Mouse (Mus musculus): Measurements from ENCODE around the gene Cat.

Cat gene

DNA sequence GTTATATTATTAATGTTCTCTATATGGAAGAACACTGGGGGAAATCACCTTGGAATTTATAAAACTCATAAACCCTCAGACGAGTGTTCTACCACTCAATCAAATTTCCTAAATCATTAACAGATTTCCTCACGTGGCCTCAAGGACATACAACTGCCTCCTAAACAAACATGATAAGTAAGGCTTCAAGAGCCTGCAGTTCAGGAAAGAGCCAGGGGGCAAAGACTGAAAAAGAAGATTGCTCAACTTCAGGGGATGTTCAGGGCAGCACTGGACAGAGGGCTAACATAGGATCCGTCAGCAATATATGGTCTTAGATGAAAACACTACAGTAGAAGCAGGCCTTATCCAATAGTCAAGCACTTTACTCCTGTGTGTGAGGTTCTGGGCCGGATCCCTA, 7.5 kb downstream of the Cat start:
- in situ Hi-C loops (cut with MboI), result no loop called here

DNA sequence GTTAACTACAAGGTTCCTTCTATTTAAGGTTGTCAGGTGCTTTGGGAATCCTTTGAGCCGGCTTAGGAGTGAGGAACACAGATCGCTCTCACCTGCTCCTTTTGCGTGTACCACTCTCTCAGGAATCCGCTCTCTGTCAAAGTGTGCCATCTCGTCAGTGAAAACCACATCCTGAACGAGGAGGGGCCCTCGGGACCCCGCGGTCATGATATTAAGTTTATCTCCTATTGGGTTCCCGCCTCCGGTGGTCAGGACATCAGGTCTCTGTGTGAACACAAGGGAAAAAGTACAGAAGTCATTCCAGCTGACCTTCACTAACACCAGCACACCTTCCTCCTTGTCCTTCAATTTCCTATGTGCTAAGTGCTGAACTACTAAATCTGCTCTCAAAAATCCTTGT, 8.3 kb downstream of the Cat start:
- in situ Hi-C loops (cut with MboI), result no loop called here

DNA sequence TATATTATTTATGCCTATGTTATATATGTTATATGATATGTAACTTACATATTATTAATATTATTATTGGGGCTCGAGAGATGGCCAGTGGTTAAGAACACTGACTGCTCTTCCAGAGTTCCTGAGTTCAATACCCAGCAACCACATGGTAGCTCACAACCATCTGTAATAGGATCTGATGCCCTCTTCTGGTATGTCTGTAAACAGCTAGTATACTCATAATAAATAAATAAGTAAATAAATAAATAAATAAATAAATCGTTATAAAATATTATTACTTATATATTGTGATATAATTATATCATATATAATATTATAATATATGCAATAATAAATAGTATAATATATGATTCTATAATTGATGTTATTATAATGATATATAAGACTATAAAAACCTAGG, 8.8 kb downstream of the Cat start:
- in situ Hi-C loops (cut with MboI), result no loop called here

DNA sequence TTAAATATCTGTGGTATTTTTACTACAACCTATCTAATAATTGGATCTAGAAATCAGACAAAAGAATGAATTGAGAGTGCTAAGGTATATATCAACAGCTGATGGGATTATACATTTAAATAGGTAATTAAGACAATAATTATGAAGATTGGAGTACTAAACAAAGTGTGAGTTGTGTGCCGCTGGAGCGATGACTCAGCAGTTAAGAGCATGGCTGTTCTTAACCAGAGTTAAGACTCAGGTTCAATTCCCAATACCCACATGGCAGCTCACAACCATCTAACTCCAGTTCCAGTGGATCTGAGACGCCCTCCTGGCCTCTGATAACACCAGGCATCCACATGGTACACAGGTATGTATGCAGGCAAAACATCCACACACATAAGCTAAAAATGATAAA, 11.6 kb downstream of the Cat start:
- in situ Hi-C loops (cut with MboI), result loop anchor here (25.0 kb wide), 1 partner anchor 239 kb away; no protein-coding TSS in a partner anchor

DNA sequence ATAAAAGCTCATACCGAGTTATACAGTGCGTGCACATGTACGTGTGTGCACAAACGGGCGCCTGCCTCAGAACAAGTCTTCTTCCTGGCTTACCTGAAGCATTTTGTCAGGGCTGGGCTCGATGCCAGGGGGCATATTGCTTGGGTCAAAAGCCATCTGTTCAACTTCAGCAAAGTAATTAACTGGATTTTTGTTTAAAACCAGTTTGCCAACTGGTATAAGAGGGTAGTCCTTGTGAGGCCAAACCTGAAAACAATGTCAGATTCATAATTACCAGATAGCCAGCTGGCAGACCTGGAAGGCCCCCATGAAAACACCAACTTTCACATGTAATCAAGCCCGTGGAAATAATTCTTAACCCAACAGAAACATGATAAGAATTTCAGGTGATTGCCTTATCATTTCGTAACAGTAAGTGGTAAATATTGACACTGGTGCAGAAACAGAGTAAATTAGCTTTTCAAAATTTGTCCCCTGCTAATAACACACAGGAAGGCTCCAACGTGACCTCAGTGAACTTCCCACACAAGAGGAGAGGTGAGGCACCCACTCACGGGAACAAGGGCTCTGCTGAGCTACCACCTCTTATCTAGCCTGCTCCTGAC, 17.9 kb downstream of the Cat start:
- in situ Hi-C loops (cut with MboI), result loop anchor here (25.0 kb wide), 1 partner anchor 245 kb away; no protein-coding TSS in a partner anchor

DNA sequence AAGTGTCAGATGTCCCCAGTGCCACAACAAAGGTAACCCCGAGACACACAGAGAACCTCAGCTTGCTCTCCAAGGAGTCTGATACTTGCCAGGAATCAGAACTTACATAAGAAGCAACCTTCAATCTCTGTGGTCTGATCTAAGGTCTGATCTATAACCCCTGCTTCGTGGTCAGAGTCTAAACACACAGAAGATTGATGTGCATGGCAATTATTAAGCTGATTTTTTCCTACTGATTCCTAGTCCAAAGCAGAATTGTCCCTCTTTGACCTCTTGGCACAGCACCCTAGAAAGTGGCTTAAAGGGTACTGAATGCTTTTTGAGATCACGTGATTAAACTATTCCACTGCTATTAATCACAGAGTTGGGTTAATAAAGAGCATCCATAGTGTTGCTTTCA, 18.7 kb downstream of the Cat start:
- in situ Hi-C loops (cut with MboI), result loop anchor here (25.0 kb wide), 1 partner anchor 246 kb away; no protein-coding TSS in a partner anchor

DNA sequence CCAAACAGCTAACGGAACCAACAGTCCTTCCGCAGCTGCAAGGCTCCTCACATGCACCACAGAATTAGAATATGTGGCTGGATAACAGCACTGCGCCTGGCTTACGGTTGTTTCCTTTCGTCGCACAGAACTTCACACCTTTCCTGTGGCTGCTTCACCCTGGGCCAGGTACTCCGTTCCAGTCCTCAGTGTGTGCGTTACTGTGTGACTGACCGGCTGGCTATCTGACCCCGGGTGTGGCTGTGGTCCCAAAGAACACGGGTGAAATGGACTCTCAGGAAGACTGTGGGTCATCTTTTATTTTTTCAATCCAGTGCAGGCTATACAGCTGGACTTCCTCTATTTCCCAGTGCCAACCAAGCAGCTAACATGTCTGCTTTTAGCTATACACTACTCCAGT, 19.5 kb downstream of the Cat start:
- in situ Hi-C loops (cut with MboI), result loop anchor here (25.0 kb wide), 1 partner anchor 247 kb away; no protein-coding TSS in a partner anchor

DNA sequence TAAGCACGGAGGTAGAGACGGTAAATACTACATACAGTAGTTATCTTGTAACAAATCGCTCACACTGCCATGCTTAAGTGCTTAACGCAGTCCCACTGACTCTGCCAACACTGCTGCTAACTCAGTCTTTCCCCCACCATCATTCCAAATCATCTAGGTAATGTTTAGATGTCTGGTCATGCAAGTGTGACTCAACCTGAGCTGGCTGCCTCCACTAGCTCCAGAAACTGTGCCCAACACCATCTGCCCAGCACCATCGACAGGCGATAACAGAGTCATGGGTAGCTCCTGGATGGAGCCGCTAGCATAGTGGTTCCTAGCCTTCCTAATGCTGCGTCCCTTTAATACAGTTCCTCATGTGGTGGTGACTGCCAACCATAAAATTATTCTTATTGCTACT, 20.4 kb downstream of the Cat start:
- in situ Hi-C loops (cut with MboI), result loop anchor here (25.0 kb wide), 1 partner anchor 248 kb away; no protein-coding TSS in a partner anchor

DNA sequence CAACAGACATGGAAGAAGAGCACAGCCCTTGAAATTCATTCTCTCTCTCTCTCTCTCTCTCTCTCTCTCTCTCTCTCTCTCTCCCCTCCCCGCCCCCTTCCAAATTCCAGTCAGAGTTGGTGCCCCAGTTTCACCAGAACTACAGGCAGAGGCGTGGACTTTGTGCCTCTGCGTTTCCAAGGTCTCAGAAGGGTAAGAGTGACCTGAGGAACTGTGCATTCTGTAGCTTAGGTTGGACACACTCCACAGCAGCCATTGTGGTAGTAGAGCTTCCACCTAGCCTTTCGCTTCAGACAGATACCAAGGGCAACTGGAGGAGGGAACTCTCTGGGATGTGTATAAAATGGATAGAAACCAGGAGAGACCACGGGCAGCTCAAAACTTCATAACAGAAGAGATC, 22.2 kb downstream of the Cat start:
- in situ Hi-C loops (cut with MboI), result loop anchor here (25.0 kb wide), 1 partner anchor 250 kb away; no protein-coding TSS in a partner anchor

DNA sequence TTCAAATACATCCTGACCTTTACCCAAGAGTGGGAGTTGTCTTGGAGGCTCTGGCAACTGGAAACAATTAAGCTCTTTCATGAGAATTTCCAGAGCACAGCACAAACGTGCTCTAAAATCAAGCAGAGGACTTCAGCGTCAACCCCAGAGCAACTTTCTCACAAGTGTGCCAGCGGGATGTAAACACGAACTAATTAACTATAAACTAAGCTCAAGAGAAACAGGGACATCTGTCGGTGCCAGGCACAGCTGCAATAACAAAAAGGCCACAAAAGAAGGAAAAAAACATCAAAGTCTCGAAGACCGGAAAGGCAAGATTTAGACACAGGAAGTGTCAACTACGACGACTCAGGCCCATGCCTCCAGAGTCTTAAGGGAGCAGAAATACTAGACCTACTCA, 23.2 kb downstream of the Cat start:
- in situ Hi-C loops (cut with MboI), result loop anchor here (25.0 kb wide), 1 partner anchor 251 kb away; no protein-coding TSS in a partner anchor

DNA sequence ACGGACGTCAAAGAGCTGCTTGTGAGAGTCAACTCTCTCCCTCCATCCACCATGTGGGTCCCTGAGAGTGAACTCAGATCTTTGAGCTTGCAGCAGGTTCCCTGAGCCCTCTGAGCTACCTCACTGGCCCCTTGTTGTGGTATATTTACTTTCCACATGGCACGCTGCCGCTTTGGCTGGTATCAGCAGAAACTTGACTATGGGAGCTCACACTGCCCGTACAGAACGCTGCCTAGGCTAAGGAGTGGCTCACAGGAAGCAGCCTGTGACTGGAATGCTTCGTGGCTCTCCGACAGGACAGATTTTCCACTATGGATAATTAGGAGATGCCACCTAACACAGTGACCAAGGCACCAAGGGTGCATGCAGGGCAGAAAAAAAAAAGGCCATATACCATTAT, 23.8 kb downstream of the Cat start:
- in situ Hi-C loops (cut with MboI), result loop anchor here (25.0 kb wide), 1 partner anchor 251 kb away; no protein-coding TSS in a partner anchor

DNA sequence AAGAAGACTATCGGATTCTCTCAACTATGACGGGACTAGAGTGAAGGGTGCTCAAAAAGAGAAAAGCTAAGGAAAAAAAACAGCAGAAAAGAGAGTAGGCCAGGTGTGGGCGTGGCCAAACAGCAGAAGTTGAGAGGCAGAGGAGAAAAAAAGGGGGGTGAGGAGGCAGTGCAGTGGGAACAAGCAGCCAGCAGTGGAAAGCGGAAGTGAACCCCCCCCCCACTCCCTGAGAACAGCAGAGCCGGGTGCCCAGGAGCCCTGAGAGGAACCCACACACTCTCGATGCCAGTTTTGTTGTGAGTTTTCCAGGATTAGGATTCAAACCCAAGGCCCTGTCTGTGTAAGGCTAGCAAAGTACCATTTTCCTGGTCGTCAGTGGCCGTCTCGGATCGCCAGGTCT, 25.9 kb downstream of the Cat start:
- in situ Hi-C loops (cut with MboI), result loop anchor here (25.0 kb wide), 1 partner anchor 253 kb away; no protein-coding TSS in a partner anchor

DNA sequence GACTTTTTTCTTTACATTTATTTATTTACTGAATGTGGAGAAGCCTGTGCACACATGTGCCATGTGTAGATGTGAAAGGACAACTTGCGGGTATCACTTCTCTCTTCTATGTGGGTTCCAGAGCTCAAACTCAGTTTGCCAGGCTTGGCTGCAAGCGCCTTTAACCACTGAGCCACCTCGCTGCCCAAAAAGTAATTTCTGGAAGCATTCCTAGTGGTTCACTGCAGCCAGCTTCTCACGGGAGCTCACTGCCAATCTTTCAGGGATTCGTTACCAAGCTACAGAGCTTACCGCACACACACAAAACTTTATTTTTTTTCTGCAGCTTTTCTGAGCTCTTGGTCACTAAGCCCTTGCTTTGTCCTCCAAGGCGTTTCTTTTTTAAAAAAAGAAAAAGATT, 27.3 kb downstream of the Cat start:
- in situ Hi-C loops (cut with MboI), result loop anchor here (25.0 kb wide), 1 partner anchor 255 kb away; no protein-coding TSS in a partner anchor

DNA sequence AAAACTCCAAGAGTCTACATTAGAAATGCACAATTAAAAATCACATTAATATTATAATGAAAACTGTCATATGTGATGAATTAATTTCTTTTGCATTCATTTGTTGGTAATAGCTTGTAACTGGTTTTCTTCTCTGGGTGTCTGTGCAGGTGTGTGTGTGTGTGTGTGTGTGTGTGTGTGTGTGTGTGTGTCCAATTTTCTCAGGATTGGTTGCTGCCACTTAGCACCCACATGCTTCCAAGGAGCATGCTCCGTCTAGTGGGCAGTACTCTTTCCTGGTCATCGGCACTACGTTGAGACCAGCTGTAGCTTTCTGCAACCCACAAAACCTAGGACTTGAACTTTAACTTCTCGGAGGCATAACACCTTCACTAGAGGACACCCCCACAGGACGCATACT, 27.9 kb downstream of the Cat start:
- in situ Hi-C loops (cut with MboI), result loop anchor here (25.0 kb wide), 1 partner anchor 255 kb away; no protein-coding TSS in a partner anchor

DNA sequence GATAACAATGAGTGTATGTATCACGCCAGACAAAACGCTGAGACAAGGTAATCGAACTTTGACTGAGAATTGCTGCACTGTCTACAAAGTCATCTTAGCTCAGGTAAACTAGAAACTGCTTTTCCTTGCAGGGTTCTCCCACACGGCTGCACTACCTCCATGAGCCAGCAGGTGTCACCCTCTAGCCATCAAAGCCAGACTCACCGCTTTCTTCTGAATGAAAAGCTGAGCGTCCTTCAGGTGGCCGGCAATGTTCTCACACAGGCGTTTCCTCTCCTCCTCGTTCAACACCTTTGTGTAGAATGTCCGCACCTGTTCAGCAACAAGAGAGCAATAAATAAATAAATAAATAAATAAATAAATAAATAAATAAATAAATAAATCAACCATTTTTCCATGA, 28.3 kb downstream of the Cat start:
- in situ Hi-C loops (cut with MboI), result loop anchor here (25.0 kb wide), 1 partner anchor 256 kb away; no protein-coding TSS in a partner anchor

DNA sequence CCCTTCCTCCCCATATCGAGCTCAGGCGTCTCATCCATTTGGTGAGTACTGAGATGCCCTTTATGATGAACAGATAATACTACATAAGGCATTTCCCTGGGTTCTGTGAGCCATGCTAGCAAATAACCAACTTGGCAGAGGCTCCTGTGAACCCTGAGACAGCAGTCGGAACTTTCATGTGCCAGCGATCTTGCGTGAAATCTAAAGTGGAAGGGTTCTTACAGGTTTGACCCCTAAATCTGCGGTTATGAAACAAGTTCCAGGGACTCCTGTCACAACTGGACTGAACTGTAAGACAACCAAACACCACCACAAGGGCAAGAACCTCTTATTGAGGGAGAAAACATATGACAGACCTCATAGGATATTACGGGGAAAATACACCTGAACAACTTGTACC, 29.2 kb downstream of the Cat start:
- in situ Hi-C loops (cut with MboI), result loop anchor here (25.0 kb wide), 1 partner anchor 257 kb away; no protein-coding TSS in a partner anchor

DNA sequence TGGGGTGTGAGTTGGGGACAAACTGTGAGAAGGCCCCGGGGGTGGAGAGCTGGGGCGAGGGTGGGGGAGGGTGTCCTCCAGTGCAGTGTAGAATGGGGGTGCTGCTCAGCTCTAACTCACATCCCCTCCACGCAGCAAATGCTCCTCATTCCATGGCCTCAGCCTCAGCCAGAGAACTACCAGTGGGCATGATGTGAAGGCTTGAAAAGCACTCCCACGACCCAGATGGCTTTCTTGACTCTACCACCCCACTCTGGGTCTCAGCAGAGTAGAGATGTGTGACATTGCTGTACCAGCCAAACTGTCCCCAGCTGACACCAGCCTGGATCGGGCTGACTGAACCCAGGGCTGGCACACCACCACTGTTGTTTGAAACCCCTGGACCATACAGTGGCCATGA, 32.4 kb downstream of the Cat start:
- in situ Hi-C loops (cut with MboI), result loop anchor here (25.0 kb wide), 1 partner anchor 260 kb away; no protein-coding TSS in a partner anchor

DNA sequence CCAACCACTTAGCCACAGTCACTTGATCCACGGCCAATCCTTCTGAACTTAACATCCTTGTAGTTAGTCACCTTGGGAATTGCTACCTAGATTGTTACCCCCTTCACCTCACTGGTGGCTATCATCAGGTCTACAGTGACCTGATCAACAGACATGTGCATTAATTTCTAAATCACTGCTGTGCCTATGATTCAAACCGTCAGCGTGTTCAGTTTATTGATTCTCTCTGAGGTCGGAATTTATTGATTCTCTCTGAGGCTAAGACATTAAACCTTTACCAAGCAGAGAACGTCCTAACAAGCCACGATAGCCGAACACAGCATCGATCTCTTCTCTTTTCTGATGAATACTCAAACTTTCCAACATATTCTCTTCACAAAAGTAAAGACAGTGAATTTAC, 34.7 kb downstream of the Cat start:
- in situ Hi-C loops (cut with MboI), result loop anchor here (25.0 kb wide), 1 partner anchor 262 kb away; no protein-coding TSS in a partner anchor

DNA sequence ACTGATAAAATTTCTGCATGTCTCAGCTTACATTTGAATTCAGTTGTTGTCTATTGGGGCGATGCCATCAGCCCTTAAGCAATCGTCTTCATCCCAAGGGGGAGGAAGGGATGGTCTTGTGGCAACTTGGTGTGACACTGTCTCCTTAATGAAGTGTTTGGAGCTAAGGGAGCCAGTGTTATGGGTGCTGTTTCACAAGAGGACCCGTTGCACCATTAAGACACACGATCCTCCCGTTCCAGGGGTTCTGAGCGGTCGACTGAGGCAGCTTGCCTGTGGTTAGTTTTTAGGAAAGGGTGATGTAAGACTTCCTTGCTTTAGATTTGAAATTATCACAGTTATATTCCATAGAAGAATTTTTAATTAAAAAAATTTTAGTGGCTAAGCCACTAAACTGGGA, 35.1 kb downstream of the Cat start:
- in situ Hi-C loops (cut with MboI), result loop anchor here (5.0 to 25.0 kb wide), 2 partner anchors 97 to 262 kb away; no protein-coding TSS in a partner anchor

DNA sequence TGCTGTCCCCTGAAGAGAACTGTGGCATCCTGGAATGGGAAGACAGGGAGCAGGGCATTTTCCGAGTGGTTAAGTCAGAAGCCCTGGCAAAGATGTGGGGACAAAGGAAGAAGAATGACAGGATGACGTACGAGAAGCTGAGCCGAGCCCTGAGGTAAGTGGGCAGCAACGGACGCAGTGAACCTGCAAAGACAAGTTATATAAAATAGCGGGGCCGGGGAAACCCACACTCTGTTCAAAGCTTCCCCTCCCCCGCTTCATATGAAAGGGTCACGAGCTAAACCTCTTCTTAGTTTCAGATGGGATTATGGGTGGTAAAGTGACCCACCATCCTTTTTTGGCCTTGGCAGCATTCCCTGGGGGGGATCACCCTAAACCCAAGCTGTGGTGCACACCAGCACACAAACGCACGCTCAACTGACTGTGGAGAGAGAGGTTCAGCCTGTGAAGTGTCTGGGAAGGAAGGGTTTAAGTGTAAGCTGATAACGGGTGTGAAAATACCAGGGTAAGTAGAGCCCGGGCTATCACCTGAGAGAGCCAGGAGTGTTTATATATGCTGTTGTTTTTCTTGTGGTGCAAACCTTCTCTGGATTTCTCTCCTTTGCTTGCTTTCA, 35.9 kb downstream of the Cat start:
- in situ Hi-C loops (cut with MboI), result loop anchor here (5.0 kb wide), 1 partner anchor 98 kb away; no protein-coding TSS in a partner anchor

DNA sequence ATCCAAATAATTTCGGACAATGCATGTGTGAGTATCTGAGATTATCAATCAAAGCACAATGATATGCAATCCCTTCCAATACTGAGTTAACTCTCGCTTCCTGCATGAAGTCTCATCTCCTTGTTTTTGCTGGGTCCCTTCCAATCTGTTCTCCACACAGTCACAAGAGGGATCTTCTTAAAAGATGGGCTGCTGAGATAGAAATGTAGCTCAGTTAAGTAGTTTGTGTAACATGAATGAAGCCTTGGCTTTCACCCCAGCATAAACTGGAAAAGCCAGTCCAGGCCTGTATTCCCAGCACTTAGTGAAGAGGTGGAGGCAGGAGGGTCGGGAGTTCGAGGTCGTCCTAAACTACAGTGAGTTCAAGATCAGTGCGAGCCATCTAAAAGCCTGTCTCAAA, 38.6 kb downstream of the Cat start:
- in situ Hi-C loops (cut with MboI), result loop anchor here (5.0 kb wide), 1 partner anchor 101 kb away; no protein-coding TSS in a partner anchor

DNA sequence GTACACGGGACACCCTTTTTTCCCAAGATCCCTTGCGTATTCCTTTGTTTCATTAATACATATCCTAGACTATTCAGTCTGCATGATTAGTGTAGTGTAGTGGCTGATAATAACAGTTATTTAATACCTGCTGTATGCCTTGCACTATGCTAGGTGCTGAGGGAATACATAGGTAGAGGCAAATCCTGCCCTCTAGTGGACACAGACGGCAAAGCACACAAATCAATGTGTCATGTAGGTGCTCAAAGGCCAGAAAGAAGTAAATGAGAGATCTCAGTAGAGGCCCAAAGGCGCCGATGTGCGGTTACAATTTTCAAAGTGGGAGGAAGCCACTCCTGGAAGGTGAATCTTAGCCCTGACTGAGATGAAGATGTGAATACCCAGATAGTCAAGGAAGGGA, 39.2 kb downstream of the Cat start:
- in situ Hi-C loops (cut with MboI), result loop anchor here (5.0 kb wide), 1 partner anchor 102 kb away; no protein-coding TSS in a partner anchor

DNA sequence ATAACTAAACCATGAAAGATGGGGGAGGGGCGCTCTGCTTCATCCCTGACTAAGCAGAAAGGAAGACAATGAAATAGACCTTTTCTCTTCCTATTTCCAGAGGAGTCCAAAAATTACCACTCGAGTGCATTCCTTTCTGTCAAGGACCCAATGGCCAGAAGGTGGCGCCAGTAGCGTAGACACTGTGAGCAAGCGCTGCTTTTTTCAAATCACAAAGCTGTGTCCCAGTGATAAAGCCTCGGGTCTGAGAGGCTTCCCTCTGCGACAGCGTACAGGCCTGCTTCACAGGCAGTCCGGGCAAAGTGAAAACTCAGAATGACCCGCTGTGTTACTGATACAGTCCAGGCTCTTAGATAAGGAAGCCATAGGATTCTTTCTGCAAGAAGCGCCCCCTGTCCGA, 45.2 kb downstream of the Cat start:
- in situ Hi-C loops (cut with MboI), result no loop called here
